Mouse (Mus musculus): Measurements from ENCODE around the gene Nfatc3. TPM values are rescaled to one million over a fixed set of nuclear protein-coding genes. Genes with fewer than 3 reads are reported as not detected.

Gene Nfatc3
- polyA plus RNA-seq, 1 experiment from 2014 or later, result 4.5 TPM

Other genes with a start within 250 kb of the Nfatc3 start
- 7.1 and 8.2 TPM in 2 replicates for gene Ranbp10, start 231.5 kb upstream of the Nfatc3 start, polyA plus RNA-seq (2015; fragmentation: Nextera tagmentation; extraction: Ambion mirVana)
- gene Tsnaxip1, start 231.1 kb upstream of the Nfatc3 start, polyA plus RNA-seq (2015; fragmentation: Nextera tagmentation; extraction: Ambion mirVana), result not detected in 2 replicates
- gene Cenpt, start 205.6 kb upstream of the Nfatc3 start, polyA plus RNA-seq (2015; fragmentation: Nextera tagmentation; extraction: Ambion mirVana), result 25.5 and 28.9 TPM in 2 replicates
- gene Thap11, start 203.7 kb upstream of the Nfatc3 start, polyA plus RNA-seq (2015; fragmentation: Nextera tagmentation; extraction: Ambion mirVana), result 49.4 and 49.6 TPM in 2 replicates
- 165 and 207 TPM in 2 replicates for gene Nutf2, start 198.3 kb upstream of the Nfatc3 start, polyA plus RNA-seq (2015; fragmentation: Nextera tagmentation; extraction: Ambion mirVana)
- gene Edc4, start 178.0 kb upstream of the Nfatc3 start, polyA plus RNA-seq (2015; fragmentation: Nextera tagmentation; extraction: Ambion mirVana), result 31.6 and 34.9 TPM in 2 replicates
- 0.29 and 0.33 TPM in 2 replicates for gene Nrn1l, start 165.3 kb upstream of the Nfatc3 start, polyA plus RNA-seq (2015; fragmentation: Nextera tagmentation; extraction: Ambion mirVana)
- gene Pskh1, start 158.4 kb upstream of the Nfatc3 start, polyA plus RNA-seq (2015; fragmentation: Nextera tagmentation; extraction: Ambion mirVana), result 25.6 and 26.6 TPM in 2 replicates
- gene Ctrl, start 125.0 kb upstream of the Nfatc3 start, polyA plus RNA-seq (2015; fragmentation: Nextera tagmentation; extraction: Ambion mirVana), result 3.1 and 6.2 TPM in 2 replicates
- gene Psmb10, start 120.4 kb upstream of the Nfatc3 start, polyA plus RNA-seq (2015; fragmentation: Nextera tagmentation; extraction: Ambion mirVana), result 115 and 116 TPM in 2 replicates
- gene Lcat, start 115.5 kb upstream of the Nfatc3 start, polyA plus RNA-seq (2015; fragmentation: Nextera tagmentation; extraction: Ambion mirVana), result 1.7 and 2.8 TPM in 2 replicates
- 19.4 and 21.8 TPM in 2 replicates for gene Slc12a4, start 92.7 kb upstream of the Nfatc3 start, polyA plus RNA-seq (2015; fragmentation: Nextera tagmentation; extraction: Ambion mirVana)
- not detected in 2 replicates for gene Dpep3, start 79.4 kb upstream of the Nfatc3 start, polyA plus RNA-seq (2015; fragmentation: Nextera tagmentation; extraction: Ambion mirVana)
- 17.2 and 17.6 TPM in 2 replicates for gene Dus2, start 67.5 kb upstream of the Nfatc3 start, polyA plus RNA-seq (2015; fragmentation: Nextera tagmentation; extraction: Ambion mirVana)
- 0.12 TPM in 1 of 2 replicates, not detected in the other for gene Dpep2nb, start 52.9 kb upstream of the Nfatc3 start, polyA plus RNA-seq (2015; fragmentation: Nextera tagmentation; extraction: Ambion mirVana)
- 13.7 and 15.1 TPM in 2 replicates for gene Ddx28, start 47.0 kb upstream of the Nfatc3 start, polyA plus RNA-seq (2015; fragmentation: Nextera tagmentation; extraction: Ambion mirVana)
- gene Esrp2, start 78.1 kb downstream of the Nfatc3 start, polyA plus RNA-seq (2015; fragmentation: Nextera tagmentation; extraction: Ambion mirVana), result 35.7 and 38.9 TPM in 2 replicates
- 10.1 and 10.7 TPM in 2 replicates for gene Pla2g15, start 91.6 kb downstream of the Nfatc3 start, polyA plus RNA-seq (2015; fragmentation: Nextera tagmentation; extraction: Ambion mirVana)
- 24.5 and 24.6 TPM in 2 replicates for gene Slc7a6, start 110.0 kb downstream of the Nfatc3 start, polyA plus RNA-seq (2015; fragmentation: Nextera tagmentation; extraction: Ambion mirVana)
- 26.9 and 29.3 TPM in 2 replicates for gene Slc7a6os, start 152.1 kb downstream of the Nfatc3 start, polyA plus RNA-seq (2015; fragmentation: Nextera tagmentation; extraction: Ambion mirVana)
- gene Prmt7, start 152.1 kb downstream of the Nfatc3 start, polyA plus RNA-seq (2015; fragmentation: Nextera tagmentation; extraction: Ambion mirVana), result 45.6 and 50.3 TPM in 2 replicates